Mouse (Mus musculus): Measurements from ENCODE around the gene Morf4l1. TPM values are rescaled to one million over a fixed set of nuclear protein-coding genes. Genes with fewer than 3 reads are reported as not detected.

Gene Morf4l1
- polyA plus RNA-seq (2012; rRNA removed): 9.1 and 10.0 TPM in 2 replicates

DNA sequence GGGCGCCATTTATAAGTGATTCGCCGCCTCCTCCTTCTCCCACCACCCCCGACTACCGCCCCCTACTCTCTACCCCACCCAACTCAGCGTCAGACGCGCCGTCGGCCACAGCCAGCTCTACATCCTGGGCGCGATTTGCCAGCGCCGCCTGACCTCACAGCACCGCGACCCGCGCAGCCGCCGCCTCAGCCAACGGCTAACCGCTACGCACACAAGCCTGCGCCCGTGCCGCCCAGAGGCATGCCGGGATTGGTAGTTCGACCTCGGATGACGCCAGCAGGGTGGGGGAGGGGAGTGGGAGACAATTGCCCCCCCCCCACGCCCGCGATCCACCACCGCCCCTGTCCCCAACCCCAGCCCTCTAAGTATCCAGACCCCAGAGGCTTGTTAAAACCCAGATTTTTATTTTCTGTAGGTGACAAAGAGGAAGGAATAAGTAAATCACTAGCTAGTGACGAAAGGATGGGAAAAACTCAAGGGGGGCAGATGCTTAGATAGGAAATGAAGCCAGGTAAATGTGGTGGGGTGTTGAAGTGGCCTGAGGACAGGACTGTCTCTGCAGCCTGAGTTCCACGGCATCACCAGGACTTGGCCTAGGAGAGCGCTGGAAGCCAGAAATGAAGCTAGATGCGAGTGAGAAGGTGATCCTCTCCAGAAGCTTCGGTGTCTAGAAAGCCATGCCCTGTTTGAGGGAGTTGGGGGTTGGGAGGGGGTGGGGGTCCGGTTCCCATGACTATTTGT, at the start of gene Morf4l1:
Morf4l1 (minus strand) TSS at position 208 of the 741 bp plus-strand sequence.

DNA sequence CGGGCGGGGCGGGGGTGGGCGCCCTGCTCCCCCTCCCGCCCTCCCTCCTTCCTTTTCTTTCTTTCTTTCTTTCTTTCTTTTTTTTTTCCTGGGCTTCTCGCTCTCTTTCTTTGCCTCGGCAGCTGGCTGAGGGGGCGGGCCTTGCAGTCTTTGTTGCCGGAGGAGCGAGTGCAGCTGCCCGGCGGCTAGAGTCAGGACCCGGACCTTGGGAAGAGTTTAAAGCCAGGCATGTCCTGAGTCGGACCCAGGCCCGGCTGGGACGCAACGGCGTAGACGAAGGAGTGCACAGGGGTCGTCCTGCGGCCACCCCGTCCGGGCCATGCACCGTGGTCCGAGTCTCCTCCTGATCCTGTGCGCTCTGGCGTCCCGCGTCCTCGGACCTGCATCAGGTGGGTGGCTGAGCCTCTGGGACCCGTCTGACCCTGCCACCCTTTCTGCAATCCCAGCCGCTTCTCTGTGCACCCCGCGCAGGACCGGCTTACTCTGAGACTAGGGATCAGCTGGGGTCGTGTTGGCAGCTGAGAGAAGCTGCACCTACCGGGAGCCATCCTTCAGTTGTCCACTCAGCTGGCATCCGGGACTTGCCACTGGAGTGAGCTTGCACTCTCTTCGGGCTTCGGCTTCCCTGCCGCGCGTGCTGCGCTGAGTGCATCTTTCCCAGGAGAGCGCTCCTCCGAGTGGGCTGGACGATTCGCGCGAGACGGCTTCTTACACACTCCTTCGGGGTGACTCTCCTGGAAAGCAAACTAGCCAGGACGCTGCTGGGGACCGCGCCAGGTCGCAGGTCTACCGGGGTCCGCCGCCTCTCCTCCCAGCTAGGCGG, 48.6 kb upstream of the Morf4l1 start, which contains the start of gene Adamts7:
Adamts7 (plus strand) TSS at position 144 of the 823 bp plus-strand sequence.

DNA sequence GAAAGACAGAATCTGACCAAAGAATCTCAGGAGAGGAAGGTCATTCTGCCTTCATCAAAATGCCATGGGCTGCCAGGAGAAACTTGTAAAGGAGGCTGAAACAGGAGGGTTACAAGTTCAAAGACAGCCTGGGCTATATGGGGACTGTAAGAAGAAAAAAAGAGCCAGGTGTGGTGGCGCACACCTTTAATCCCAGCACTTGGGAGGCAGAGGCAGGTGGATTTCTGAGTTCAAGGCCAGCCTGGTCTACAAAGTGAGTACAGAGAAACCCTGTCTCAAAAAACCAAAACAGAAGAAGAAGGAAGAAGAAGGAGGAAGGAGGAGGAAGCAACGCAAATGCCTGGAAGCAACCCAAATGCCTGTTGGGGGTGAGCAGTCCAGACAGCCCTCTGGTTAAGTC, 60.7 kb downstream of the Morf4l1 start, which contains the start of gene Ctsh:
Ctsh (plus strand) TSS at position 301 of the 400 bp plus-strand sequence.

Other genes starting within 250 kb of the Morf4l1 start
- gene Rasgrf1, start 204.9 kb downstream of the Morf4l1 start, polyA plus RNA-seq (2012; rRNA removed): 0.16 and 0.17 TPM in 2 replicates
- gene Ctsh, start 60.6 kb downstream of the Morf4l1 start, polyA plus RNA-seq (2012; rRNA removed): 10.9 and 17.6 TPM in 2 replicates
- gene Adamts7, start 48.3 kb upstream of the Morf4l1 start, polyA plus RNA-seq (2012; rRNA removed): 3.0 and 4.3 TPM in 2 replicates
- gene Tbc1d2b, start 156.0 kb upstream of the Morf4l1 start, polyA plus RNA-seq (2012; rRNA removed): 14.1 and 16.8 TPM in 2 replicates

Data from stomach, adult 2 months (tissue).